Mouse (Mus musculus): ENCODE results near the gene Aif1l.

Gene Aif1l

DNA sequence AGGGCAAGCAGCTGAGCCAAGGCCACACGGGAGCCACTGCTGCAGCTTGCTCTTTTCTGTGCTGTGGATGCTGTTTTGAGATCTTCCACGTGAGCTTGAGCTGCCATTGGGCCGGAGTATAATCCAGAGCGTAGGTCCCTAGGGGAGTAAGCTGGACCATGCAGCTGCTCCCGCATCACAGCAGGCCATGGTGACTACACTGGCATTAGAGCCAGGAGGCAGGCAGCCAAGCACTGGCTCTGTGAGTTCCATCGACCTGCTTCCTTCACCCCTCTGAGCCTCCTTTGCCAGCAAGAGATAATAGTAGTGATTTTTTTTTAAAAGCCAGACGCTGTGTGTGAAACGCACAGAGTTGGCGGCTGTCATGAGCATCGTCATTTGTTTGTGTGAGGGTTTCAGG, 2.3 kb downstream of the Aif1l start:
- no peak for DNase-seq (ENCODE audit: low read depth, low spot score)

DNA sequence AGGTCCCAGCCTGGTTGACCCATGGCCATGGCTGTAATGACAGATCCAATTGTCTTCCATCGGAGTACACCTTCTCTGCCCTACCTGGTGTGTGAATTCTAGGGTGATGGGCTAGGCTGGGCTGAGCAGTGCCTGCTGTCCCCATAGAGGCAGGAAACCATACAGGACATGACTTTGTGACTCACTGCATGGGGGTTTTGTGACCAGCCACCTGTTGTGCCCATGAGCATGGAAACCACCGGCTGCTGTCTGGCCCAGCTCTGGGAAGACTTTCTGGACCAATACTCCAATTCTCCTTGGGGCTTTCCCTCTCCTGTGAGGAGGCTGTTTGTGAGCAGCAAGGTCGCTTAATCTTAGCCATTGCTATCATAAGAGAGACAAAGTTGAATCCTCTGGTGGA, 2.8 kb downstream of the Aif1l start:
- DNase-seq (ENCODE audit: low read depth, low spot score): no peak

DNA sequence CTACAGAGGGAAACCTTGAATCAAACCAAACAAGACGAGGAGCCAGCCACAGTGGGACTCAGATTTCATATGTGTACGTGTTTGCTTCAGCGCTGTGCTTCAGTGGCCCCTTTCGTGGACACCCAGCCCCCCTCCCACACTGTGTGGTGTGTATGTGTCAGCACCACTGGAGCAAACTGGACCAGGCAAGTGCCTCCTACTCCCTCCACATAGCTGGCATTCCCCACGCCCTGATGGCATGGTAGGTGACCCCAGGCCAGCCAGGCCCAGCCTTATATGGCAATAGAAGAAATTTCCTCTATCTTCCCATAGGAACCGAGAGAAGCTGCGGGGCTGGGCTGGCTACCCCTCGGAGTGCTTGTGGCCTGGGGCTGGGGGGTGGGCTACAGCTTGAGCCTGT, 3.7 kb downstream of the Aif1l start:
- DNase-seq (ENCODE audit: low read depth, low spot score): no peak

DNA sequence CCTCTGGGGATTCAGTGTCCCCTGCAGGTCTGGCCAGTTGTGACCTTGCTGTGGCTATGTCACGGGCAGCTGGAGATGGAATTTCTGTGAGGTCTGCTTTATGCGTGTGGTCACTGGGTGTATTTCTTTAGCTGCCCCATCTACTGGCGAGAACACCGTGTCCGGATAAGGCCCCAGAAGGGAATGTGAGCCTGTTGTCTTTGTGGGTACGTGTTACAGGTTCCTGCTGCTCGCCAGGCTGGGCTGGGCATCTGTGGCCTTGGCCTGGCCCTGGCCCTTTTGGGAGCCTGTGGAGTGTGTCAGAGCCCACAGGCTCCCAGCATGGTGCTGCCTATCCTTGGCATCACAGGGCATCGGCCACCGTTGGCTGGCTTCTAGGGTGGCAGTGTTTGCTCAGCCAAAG, 4.8 kb downstream of the Aif1l start:
- no peak for DNase-seq (ENCODE audit: low read depth, low spot score)

DNA sequence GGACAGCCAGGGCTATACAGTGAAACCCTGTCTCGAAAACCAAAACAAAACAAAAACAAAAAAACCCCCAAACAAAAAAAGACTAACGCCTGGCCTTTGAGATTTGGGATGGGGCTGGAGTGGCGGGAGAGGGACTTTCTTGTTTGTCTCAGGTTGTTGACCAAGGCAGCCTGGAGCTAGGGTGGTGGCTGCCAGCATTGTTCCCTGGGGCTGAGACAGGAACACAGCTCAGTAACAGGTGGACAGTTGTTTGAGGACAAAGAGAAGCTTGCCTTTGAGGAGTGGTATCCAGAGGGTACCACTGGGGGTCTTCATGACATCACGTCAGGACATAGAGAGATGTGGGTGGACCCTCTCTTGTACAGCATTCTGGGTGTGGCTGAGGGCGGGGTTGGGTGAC, 5.7 kb downstream of the Aif1l start:
- no peak for DNase-seq (ENCODE audit: low read depth, low spot score)

- no peak for DNase-seq (ENCODE audit: low read depth, low spot score)
Measured at GRCm38 (mm10) chr2:31957211-31957610, 7.3 kb downstream of the Aif1l start.

- no peak for DNase-seq (ENCODE audit: low read depth, low spot score)
Measured at GRCm38 (mm10) chr2:31960986-31961385, 11.0 kb downstream of the Aif1l start.

DNA sequence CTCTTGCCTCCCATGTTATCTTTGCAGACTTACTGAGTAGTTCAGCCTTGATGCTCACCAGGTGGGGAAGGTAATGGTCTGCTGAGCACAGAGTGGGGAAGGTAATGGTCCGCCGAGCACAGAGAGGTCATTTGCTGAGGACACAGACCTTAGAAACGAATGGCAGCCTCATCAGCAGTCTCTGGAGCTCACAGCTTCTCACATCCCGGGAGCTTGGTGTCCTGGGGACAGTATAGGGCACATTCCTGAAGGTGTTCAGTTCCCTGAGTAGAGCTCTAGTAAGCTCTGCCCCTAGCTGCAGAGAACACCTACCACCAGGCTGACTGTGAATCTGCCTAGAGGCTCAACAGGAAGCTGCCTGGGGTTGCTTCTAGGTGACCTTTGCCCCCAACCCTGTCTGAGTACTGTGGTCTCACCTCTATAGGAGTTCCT, 11.9 kb downstream of the Aif1l start:
- DNase-seq (ENCODE audit: low read depth, low spot score): no peak

- DNase-seq (ENCODE audit: low read depth, low spot score): peak; percentile 63
Measured at GRCm38 (mm10) chr2:31962501-31963224, 12.7 kb downstream of the Aif1l start.

- DNase-seq (ENCODE audit: low read depth, low spot score): no peak
Measured at GRCm38 (mm10) chr2:31963491-31963890, 13.6 kb downstream of the Aif1l start.

DNA sequence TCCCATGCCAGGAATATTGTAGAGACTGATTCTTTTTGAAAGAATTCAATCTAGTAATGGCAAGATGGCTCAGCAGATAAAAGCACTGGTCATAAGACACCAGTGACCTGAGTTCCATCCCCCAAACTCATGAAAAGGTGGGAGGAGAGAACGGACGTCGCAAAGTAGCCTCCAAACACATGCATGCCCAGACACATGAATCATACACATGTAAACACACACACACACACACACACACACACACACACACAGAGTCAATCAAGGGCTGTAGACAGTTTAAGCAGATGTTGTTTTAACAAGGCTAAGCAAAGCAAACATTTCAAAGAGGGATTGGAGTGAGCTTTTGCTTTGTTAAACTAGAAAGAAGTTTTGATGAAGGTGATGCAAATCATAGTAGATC, 14.3 kb downstream of the Aif1l start:
- no peak for DNase-seq (ENCODE audit: low read depth, low spot score)

DNA sequence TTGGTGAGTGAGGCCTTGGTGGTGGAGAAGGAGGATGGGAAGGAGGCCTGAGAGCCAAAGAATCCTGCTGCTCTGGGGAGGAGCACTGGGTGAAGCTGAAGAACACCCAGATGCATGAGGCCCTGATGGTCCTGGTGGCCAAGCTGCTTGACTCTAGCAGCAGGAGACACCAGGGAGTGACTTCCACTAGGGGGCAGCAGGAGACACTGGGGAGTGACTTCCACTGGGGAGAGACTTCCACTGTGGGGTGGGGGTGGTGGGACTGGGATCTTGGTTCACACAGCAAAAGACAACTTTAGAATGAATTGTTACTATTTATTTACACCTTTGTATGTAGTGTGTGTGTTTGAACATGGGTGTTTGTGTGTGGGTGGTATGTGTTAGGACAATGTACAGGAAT, 15.2 kb downstream of the Aif1l start:
- no peak for DNase-seq (ENCODE audit: low read depth, low spot score)

DNA sequence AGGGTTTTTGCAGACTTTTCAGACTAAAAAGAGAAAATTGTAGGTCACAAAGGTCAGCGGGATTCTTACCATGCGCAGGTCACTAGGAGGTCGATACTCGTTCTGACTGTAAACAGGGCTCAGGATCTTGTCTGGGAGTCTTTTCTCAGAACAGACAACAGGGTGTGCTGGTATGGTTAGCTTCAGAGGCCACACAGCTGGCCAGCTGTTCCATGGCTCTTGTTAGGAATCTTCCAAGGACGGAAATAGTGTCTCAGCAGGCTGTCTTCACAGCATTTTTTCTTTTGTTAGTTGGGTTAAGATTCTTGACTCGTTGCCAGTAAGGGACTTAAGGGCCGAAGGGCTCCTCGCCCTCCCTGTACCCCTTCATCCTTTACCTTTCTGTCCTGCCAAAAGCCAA, 16.9 kb downstream of the Aif1l start:
- no peak for DNase-seq (ENCODE audit: low read depth, low spot score)

- no peak for DNase-seq (ENCODE audit: low read depth, low spot score)
Measured at GRCm38 (mm10) chr2:31972589-31972988, 22.6 kb downstream of the Aif1l start.

- peak; percentile 97 for DNase-seq (ENCODE audit: low read depth, low spot score)
Measured at GRCm38 (mm10) chr2:31974141-31974808, 24.3 kb downstream of the Aif1l start, which contains the start of gene Nup214. Nup214 (plus strand) TSS chr2:31974436.

GRCm38 (mm10) chr2:31974809-31975371, 25.0 kb downstream of the Aif1l start:
- no peak for DNase-seq (ENCODE audit: low read depth, low spot score)

DNA sequence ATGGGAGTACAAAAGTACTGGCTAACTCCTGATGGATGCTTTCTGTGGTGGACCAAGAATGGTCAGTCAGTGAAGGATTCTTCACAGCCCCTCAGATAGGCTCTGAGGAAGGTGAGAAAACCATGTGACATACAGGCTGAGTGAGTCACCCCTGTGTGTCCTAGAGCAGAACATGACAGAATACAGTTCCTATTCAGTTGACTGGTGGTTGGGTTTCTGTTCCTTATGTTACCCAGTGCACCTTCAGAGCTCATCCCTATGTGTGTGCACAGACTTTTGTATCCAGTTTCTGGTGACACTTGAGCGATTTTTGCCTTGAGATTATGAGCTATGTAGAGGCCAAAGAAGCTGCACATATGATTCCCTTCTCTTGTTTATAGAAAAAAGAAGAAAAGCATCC, 37.8 kb downstream of the Aif1l start:
- DNase-seq (ENCODE audit: low read depth, low spot score): no peak

DNA sequence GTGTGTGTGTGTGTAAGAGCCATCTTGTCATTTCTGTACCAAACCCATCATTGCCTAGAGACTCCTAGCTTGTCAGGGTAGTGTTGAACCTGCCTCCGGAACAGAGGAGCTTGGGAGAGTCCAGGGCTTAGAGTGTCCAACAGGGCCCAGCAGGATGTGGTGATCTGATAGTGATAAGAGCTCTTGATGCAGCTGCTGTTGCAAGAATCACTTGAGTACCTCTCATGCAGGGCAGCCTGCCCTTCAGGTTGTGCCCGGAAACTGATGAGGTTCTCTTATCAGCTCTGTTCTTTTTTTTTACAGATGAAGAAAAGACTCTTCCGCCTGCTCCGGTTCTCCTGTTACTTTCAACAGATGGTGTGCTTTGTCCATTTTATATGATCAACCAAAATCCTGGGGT, 41.0 kb downstream of the Aif1l start:
- no peak for DNase-seq (ENCODE audit: low read depth, low spot score)

DNA sequence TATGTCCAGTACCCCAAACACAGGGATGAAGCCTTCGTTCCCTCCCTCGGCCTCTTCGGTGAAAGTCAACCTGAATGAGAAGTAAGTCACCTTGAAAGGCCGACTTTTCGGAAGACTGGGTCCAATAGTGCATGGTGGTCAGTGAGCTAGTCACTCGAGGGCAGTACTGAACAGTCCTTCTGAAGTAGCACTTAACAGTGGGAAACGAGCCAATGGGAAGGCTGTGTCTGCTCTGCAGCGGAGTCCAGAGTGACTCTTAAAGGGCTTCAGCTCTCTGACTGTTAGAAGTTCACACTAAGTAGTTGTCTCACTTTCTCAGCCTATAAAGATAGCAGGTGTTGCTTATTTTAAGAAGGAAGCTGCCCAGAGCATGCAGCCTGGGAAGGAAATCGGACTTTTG, 45.0 kb downstream of the Aif1l start:
- DNase-seq (ENCODE audit: low read depth, low spot score): no peak

GRCm38 (mm10) chr2:31996060-31996459, 46.1 kb downstream of the Aif1l start:
- no peak for DNase-seq (ENCODE audit: low read depth, low spot score)

DNA sequence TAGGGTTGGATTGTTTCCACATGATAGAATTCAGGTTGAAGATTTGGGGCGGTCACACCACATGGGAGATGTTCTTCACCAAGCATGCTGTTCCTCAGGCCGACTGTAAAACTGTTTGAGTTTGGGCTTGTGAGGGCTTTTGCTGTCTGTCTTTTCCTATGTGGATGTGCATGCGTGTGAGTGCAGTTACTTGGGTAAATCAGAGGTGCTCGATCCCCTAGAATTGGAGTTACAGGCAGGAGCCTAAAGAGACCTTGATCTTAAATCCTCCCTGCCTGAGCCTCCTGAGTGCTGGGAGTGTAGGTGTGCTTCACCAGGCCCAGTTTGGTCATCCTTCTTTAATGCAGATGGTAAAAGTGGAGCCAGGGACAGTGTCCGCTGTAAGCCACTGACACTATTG, 47.6 kb downstream of the Aif1l start:
- no peak for DNase-seq (ENCODE audit: low read depth, low spot score)

DNA sequence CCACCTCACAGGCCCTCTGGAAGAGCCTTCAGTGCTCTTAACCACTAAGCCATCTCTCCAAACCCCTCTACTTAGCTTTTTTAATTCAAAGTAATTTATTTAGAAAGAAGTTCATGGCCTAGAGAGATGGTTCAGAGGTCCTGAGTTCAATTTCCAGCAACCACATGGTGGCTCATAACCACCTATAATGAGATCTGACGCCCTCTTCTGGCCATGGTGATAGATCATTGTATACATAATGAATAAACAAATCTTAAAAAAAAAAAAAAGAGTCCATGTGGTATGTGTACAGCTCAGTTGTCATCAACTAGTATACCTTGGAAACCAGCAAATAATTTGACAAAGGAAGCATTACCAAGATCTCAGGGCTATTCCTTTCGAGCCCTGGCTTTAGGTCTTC, 48.5 kb downstream of the Aif1l start:
- no peak for DNase-seq (ENCODE audit: low read depth, low spot score)

GRCm38 (mm10) chr2:32008311-32008710, 58.4 kb downstream of the Aif1l start:
- DNase-seq (ENCODE audit: low read depth, low spot score): no peak

Data from brain, embryonic 18.5 days (tissue).